Mouse (Mus musculus): Measurements from ENCODE around the gene Trappc2.

Trappc2 gene

GRCm38 (mm10) chrX:166440036-166440615 is at the start of gene Trappc2:
Gene Trappc2 (plus strand): TSS chrX:166440574.
- in situ Hi-C loops (cut with MboI; ENCODE audit: low pct_unique_long_range_greater_than_20kb in 1 of 2, low sequenced_read_pairs in 2 of 2, unreplicated experiment in 1 of 2), result no loop called here

GRCm38 (mm10) chrX:166393753-166394152 is 46.6 kb upstream of the Trappc2 start:
- in situ Hi-C loops (cut with MboI; ENCODE audit: low pct_unique_long_range_greater_than_20kb in 1 of 2, low sequenced_read_pairs in 2 of 2, unreplicated experiment in 1 of 2), result no loop called here

- in situ Hi-C loops (cut with MboI; ENCODE audit: low pct_unique_long_range_greater_than_20kb in 1 of 2, low sequenced_read_pairs in 2 of 2, unreplicated experiment in 1 of 2), result no loop called here
These were observed 32.5 kb upstream of the Trappc2 start for GRCm38 (mm10) chrX:166407865-166408264.

- in situ Hi-C loops (cut with MboI; ENCODE audit: low pct_unique_long_range_greater_than_20kb in 1 of 2, low sequenced_read_pairs in 2 of 2, unreplicated experiment in 1 of 2), result no loop called here
These were observed 24.2 kb upstream of the Trappc2 start for GRCm38 (mm10) chrX:166416196-166416595.

GRCm38 (mm10) chrX:166434812-166435211 is 5.6 kb upstream of the Trappc2 start:
- in situ Hi-C loops (cut with MboI; ENCODE audit: low pct_unique_long_range_greater_than_20kb in 1 of 2, low sequenced_read_pairs in 2 of 2, unreplicated experiment in 1 of 2), result no loop called here

GRCm38 (mm10) chrX:166440616-166441063 is 266 bp downstream of the Trappc2 start, which contains the start of gene Ofd1:
Gene Ofd1 (minus strand): TSS chrX:166440704.
- in situ Hi-C loops (cut with MboI; ENCODE audit: low pct_unique_long_range_greater_than_20kb in 1 of 2, low sequenced_read_pairs in 2 of 2, unreplicated experiment in 1 of 2), result no loop called here

- in situ Hi-C loops (cut with MboI; ENCODE audit: low pct_unique_long_range_greater_than_20kb in 1 of 2, low sequenced_read_pairs in 2 of 2, unreplicated experiment in 1 of 2), result no loop called here
These were observed 4.2 kb downstream of the Trappc2 start for GRCm38 (mm10) chrX:166444552-166444951.

GRCm38 (mm10) chrX:166453532-166453931 is 13.2 kb downstream of the Trappc2 start:
- in situ Hi-C loops (cut with MboI; ENCODE audit: low pct_unique_long_range_greater_than_20kb in 1 of 2, low sequenced_read_pairs in 2 of 2, unreplicated experiment in 1 of 2), result no loop called here

GRCm38 (mm10) chrX:166454331-166454730 is 14.0 kb downstream of the Trappc2 start:
- in situ Hi-C loops (cut with MboI; ENCODE audit: low pct_unique_long_range_greater_than_20kb in 1 of 2, low sequenced_read_pairs in 2 of 2, unreplicated experiment in 1 of 2), result no loop called here

GRCm38 (mm10) chrX:166455525-166455924 is 15.2 kb downstream of the Trappc2 start:
- in situ Hi-C loops (cut with MboI; ENCODE audit: low pct_unique_long_range_greater_than_20kb in 1 of 2, low sequenced_read_pairs in 2 of 2, unreplicated experiment in 1 of 2), result no loop called here

GRCm38 (mm10) chrX:166468321-166468720 is 27.9 kb downstream of the Trappc2 start:
- in situ Hi-C loops (cut with MboI; ENCODE audit: low pct_unique_long_range_greater_than_20kb in 1 of 2, low sequenced_read_pairs in 2 of 2, unreplicated experiment in 1 of 2), result no loop called here

- in situ Hi-C loops (cut with MboI; ENCODE audit: low pct_unique_long_range_greater_than_20kb in 1 of 2, low sequenced_read_pairs in 2 of 2, unreplicated experiment in 1 of 2), result no loop called here
These were observed 32.2 kb downstream of the Trappc2 start for GRCm38 (mm10) chrX:166472612-166473011.

GRCm38 (mm10) chrX:166477393-166477792 is 37.0 kb downstream of the Trappc2 start:
- in situ Hi-C loops (cut with MboI; ENCODE audit: low pct_unique_long_range_greater_than_20kb in 1 of 2, low sequenced_read_pairs in 2 of 2, unreplicated experiment in 1 of 2), result no loop called here

GRCm38 (mm10) chrX:166478631-166479364 is 38.4 kb downstream of the Trappc2 start:
- in situ Hi-C loops (cut with MboI; ENCODE audit: low pct_unique_long_range_greater_than_20kb in 1 of 2, low sequenced_read_pairs in 2 of 2, unreplicated experiment in 1 of 2), result no loop called here

GRCm38 (mm10) chrX:166479365-166479983 is 39.1 kb downstream of the Trappc2 start, which contains the start of gene Rab9:
Gene Rab9 (minus strand): TSS chrX:166479867.
- in situ Hi-C loops (cut with MboI; ENCODE audit: low pct_unique_long_range_greater_than_20kb in 1 of 2, low sequenced_read_pairs in 2 of 2, unreplicated experiment in 1 of 2), result no loop called here

- in situ Hi-C loops (cut with MboI; ENCODE audit: low pct_unique_long_range_greater_than_20kb in 1 of 2, low sequenced_read_pairs in 2 of 2, unreplicated experiment in 1 of 2), result no loop called here
These were observed 54.7 kb downstream of the Trappc2 start for GRCm38 (mm10) chrX:166495052-166495451.

GRCm38 (mm10) chrX:166497771-166498170 is 57.4 kb downstream of the Trappc2 start:
- in situ Hi-C loops (cut with MboI; ENCODE audit: low pct_unique_long_range_greater_than_20kb in 1 of 2, low sequenced_read_pairs in 2 of 2, unreplicated experiment in 1 of 2), result no loop called here

GRCm38 (mm10) chrX:166499496-166500190 is 59.3 kb downstream of the Trappc2 start:
- in situ Hi-C loops (cut with MboI; ENCODE audit: low pct_unique_long_range_greater_than_20kb in 1 of 2, low sequenced_read_pairs in 2 of 2, unreplicated experiment in 1 of 2), result no loop called here
